Mouse (Mus musculus) cerebellum, postnatal 14 days (tissue): Measurements from ENCODE around the gene Gm43720.
A peak's percentile ranks its signal among the peaks of the same experiment; 100 is the strongest.

ENCODE experiments used
- DNase-seq, 2 experiments: peaks; one replicate each; pipeline ENCODE4 v3.0.0; 2021; ENCODE audit warnings: mixed read lengths in 2 of 2

Gene Gm43720

GRCm38 (mm10) chr5:138279585-138280424, at the start of gene Gm43720, which contains the start of the genes Gpc2 and Stag3:
TSS of gene Gm43720 (minus strand) at chr5:138279958.
TSS of gene Gpc2 (minus strand) at chr5:138280005.
TSS of gene Stag3 (plus strand) at chr5:138280240.
- DNase-seq, result peak; percentile 90 to 91

GRCm38 (mm10) chr5:138312795-138313194, 33.0 kb upstream of the Gm43720 start:
- no peak for DNase-seq

- DNase-seq, result no peak
Measured at GRCm38 (mm10) chr5:138299613-138300012, 19.9 kb upstream of the Gm43720 start.

- DNase-seq, result no peak
Measured at GRCm38 (mm10) chr5:138294158-138294557, 14.4 kb upstream of the Gm43720 start.

- DNase-seq, result no peak
Measured at GRCm38 (mm10) chr5:138291638-138292037, 11.9 kb upstream of the Gm43720 start.

- DNase-seq, result no peak
Measured at GRCm38 (mm10) chr5:138287861-138288260, 8.1 kb upstream of the Gm43720 start.

GRCm38 (mm10) chr5:138283540-138283939, 3.8 kb upstream of the Gm43720 start:
- DNase-seq, result no peak

- DNase-seq, result no peak
Measured at GRCm38 (mm10) chr5:138281798-138282197, 2.0 kb upstream of the Gm43720 start.

GRCm38 (mm10) chr5:138280829-138281228, 1.1 kb upstream of the Gm43720 start:
- DNase-seq, result no peak

- no peak for DNase-seq
Measured at GRCm38 (mm10) chr5:138280425-138280768, 639 bp upstream of the Gm43720 start.

- DNase-seq, result no peak
Measured at GRCm38 (mm10) chr5:138277994-138278393, 1.8 kb downstream of the Gm43720 start.

GRCm38 (mm10) chr5:138275216-138276050, 4.3 kb downstream of the Gm43720 start:
- DNase-seq, result no peak

GRCm38 (mm10) chr5:138274186-138274585, 5.6 kb downstream of the Gm43720 start:
- DNase-seq, result no peak

GRCm38 (mm10) chr5:138272409-138272923, 7.3 kb downstream of the Gm43720 start, which contains the start of gene Gal3st4:
TSS of gene Gal3st4 (minus strand) at chr5:138272840.
- no peak for DNase-seq

- DNase-seq, result no peak
Measured at GRCm38 (mm10) chr5:138271232-138271631, 8.5 kb downstream of the Gm43720 start.

- DNase-seq, result no peak
Measured at GRCm38 (mm10) chr5:138268980-138269379, 10.8 kb downstream of the Gm43720 start.

- DNase-seq, result no peak
Measured at GRCm38 (mm10) chr5:138267114-138267513, 12.6 kb downstream of the Gm43720 start.

- DNase-seq, result no peak
Measured at GRCm38 (mm10) chr5:138265712-138266111, 14.0 kb downstream of the Gm43720 start.

GRCm38 (mm10) chr5:138264207-138264578, 15.6 kb downstream of the Gm43720 start:
- peak in 1 of 2 experiments; percentile 38 for DNase-seq

GRCm38 (mm10) chr5:138263260-138264206, 16.2 kb downstream of the Gm43720 start, which contains the start of gene BC037034:
TSS of gene BC037034 (minus strand) at chr5:138264033.
- peak; percentile 94 to 97 for DNase-seq

GRCm38 (mm10) chr5:138262582-138263240, 17.0 kb downstream of the Gm43720 start:
- no peak for DNase-seq

GRCm38 (mm10) chr5:138262001-138262400, 17.8 kb downstream of the Gm43720 start:
- DNase-seq, result no peak
